Mouse (Mus musculus) c-Kit-positive CD71-positive TER-119-negative erythroid progenitor cells, embryonic 14.5 days (primary cell): ENCODE data around the gene Hivep2.

ENCODE experiments used
- DNase-seq: peaks from one replicate; pipeline ENCODE4 v3.0.0-alpha.2; 2013; ENCODE audit warnings: low read depth

Hivep2 gene

DNA sequence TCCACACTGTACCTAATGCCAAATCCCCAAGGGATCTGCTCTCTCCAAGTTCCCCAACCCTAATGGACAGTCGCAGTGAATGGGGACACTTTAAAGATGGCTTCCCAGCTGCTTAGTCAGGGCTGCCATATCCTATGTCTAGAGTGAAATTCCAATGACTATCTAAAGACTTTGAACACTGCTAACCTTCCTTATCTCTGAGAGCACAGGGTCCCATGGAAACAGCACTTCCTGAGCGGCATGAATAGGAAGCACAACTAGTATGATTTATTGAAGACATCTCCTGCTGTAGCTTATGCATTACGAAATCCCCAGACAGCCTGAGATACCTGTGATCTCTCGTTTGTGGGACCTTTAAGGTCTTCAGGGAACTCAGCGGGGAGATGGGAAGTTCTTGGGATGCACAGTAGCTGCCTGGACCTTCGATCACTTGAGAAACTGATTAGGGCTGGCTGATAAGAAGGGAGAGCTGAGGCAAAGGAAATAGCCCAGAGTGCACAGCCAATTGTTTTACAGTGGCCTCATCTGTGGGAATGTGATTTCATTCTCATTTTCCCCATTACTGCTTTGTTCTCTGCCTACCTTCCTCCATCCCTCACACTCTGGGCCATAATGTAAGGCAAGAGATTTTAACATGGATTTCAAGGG is 202.4 kb downstream of the Hivep2 start:
- no peak for DNase-seq

DNA sequence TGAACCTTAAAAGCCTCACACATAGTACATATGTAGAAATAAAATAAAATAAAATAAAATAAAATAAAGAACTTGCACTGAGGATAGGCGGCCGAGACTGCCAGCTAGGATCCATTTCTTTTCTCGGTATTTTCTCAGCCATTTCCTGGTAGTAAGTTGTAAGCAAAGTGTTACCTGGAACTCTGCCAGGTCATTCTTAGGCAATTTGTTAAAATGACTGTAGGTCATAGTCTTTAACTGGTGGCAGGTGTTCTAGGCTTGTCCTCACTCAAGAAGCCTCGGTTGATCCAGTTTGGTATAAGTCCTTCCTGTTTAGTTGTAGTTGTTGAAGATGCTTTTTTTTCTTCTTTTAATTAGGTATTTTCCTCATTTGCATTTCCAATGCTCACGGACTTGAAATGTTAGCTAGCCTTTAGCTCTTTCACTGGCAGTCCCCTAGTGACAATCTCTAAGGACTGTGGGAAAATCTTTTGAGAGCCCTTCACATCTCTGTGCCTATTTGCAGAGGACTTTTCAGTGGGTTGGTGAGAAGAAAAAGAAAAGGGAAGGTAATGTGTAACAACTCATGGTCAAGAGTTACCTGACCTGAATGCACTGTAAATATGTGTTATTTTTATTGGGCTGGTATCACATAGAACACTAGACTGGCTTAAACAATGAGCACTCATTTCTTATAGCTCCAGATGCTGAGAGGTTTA is 203.1 kb downstream of the Hivep2 start:
- no peak for DNase-seq

DNA sequence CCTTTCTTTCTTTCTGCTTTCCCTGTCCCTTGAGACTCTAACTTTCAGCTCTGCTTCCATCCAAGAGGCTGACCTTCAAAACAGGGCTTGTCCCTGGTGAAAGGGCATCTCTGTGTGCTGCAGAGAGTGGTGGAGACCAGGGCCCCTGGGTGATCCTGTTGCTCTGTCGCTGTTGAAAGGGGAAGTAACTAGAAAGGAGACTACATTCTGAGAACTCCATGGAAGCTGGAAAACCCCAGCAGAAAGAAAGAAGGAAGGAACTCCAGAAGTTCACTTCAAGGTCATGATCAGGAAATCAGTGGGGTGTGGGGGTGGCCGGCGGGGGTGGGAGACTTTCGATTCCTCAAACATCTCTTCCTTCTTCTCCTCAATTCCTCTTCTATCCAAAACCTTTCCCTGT is 208.2 kb downstream of the Hivep2 start:
- DNase-seq, result no peak

DNA sequence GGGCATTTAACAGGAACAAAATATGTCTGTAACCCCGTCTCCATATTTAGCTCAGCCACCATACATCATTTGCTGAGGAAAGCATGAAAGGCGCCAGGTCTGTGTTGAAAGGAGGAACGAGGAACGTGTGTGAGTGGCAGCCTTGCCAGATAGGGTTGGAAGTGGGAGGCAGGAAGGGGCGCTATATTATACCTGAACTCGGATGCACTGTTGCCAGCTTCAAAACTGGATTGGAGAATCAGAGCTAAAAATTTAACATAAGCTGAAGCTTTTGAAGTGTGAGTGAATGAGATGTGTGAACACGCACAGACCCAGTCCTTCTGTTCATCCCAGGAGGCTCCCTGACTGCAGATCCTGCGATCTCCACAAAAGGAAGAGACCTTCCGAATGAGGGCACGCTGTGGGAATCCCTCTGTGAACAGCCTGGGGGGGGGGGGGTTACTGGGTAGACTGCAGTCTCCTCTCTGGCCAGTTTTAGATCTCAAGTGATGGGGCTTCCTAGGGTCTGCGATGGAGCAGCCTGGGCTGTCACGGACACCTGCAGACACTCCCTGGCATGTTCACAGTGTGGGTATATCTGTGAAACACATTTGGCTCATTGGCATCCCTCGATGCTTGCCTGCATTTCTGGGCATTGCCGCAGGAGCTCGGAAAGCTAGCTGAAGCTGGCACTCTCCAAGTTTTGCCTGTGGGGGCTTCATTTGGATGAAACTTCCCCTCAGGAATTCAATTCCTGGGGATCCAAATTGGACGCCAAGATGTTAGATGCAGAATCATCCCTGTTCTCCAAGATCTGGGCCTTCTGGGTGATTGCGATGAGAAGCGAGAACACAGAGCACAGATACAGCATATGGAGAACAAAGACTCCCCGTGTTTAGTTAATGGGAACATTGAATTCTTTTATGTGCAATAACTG is 213.8 kb downstream of the Hivep2 start:
- DNase-seq, result no peak

DNA sequence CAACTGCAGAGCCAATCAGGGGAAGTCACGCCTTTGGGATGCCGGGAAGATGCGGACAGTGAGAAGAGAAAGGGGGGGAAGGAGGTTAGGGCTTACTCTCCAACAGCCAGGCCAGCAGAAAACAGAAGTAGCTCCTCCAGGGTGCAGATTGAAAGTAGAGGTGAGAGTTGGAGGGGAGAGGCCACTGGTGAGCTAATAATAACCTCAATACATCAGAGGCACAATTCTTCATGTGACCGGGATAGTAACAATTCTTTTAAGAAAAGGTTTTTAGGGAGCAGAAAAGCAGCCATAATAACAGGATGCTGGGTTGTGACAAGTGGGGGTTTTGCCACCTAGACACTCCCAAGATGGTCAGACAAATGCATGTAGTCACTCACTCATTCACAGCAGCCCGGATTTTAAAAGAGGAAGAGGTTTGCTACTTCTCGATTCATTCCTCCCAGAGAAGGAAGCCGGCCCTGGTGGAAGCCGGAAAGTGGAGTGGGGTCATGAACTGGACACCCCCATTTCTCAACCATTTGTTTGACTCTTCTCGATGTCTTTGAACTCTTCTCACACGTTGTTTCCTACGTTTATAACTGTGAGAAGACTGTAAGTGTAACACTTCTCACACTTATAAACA is 220.6 kb downstream of the Hivep2 start:
- DNase-seq, result no peak

DNA sequence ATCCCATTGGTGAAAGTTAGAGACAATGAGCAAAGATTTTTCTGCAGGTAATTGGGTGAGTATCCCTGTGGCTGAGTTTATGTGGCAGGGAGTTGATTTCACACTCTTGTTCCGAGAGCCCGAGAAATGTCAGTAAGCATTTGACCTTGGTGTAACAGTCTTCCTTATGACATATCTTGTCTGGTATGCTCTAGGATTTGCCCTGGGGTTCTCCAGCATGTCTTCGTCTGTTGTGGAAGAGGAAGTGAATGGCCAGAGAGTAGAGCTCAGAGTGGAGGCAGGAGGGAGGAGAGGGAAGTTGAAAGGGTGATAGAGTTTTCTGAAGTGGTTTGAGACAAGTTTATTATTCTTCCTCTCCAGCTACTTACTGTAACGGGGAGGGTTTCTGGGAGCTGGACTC is 223.2 kb downstream of the Hivep2 start:
- no peak for DNase-seq

DNA sequence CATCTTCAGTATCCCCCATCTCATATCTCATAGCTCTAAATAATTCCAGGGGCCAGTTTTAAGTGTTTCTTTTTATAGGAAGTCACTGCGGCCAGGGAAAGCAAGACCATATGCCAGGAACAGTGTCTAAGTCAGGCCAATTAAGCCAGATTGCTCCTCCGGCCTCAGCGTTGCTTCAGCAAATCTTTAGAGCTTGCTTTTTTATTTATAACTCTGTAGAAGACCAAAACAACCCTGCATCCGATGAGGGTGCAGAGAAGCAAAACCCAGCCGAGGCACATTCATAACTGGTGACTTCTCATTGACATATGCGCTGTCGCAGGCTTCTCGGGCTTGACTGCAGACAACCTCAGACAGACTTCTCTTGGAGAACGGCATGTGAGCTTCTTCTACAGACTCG is 225.3 kb downstream of the Hivep2 start:
- DNase-seq, result no peak

DNA sequence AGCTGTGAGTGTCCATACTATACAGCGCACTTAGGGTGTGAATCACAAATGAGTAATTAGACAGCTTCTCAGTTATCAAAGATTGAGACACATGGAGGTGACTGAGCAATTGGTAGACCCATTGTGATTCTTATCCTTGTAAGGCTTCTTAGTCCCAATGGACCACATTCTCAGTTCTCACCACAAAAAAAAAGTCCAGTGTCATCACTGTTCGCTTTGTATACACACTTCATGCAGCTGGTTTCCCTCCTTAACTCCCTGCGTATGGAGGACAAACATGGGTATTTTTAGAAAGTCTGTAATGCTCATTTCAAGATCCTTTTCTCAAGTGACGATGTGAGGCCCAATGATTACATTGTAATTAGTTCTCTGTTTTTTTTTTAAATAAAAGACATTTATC is 226.3 kb downstream of the Hivep2 start:
- no peak for DNase-seq

DNA sequence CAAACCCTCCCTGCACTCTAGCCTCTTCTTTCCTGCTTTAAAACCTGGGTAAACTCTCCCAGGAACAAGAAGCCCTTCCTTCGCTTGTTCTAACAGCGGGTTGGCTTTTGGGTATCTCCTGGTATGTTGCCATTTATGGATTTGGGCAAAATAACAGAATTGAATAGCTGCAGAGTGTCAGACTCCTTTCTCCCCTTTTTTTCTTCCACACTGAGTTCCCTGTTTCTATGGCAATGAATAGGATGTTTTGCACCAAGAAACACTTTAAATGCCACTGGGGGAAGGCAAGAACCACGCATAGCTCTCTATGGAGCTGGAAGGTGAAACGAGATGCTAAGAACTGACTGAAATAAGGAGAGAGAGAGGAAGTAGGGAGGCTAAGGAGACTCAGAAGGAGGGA is 227.8 kb downstream of the Hivep2 start:
- DNase-seq, result no peak

DNA sequence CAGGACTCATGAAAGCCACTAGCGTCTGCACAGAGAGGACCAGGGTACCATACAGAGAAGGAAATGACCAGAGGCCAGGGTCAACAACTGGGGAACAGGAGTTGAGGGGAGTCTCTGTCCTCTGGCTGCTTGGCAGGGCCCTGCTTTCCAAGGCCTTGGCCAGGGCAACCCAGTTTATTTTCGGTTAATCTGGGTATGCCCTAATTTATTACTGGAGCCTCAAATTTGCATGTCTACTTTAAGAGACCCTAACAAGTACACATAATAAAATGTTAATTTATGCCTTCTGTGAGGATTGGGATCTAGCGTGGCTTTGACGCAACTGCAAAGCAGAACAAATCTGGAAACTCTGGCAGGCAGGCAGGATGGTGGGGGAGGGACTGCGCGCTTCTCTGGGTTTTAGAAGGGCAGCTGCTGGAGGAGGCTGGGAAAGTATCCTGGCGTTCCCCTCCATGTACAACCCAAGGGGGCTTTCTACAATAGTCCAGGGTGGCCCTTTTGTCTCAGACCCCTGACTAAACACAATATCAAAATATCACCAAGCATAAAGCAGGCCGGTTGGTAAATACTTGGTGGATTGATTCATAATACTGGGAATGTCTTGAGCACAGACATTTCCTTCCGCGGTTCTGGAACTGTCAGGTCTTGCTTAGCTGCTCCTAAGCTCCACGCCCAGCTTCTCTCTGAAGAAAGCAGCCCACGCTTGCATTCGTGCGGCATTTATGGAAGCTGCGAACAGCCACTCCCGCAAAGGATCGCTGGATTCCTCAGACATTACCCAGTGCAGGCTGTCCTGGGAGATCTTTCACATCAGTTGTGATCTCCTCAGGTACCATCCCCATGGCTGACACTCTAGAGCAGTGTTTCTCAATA is 230.1 kb downstream of the Hivep2 start:
- DNase-seq, result no peak

DNA sequence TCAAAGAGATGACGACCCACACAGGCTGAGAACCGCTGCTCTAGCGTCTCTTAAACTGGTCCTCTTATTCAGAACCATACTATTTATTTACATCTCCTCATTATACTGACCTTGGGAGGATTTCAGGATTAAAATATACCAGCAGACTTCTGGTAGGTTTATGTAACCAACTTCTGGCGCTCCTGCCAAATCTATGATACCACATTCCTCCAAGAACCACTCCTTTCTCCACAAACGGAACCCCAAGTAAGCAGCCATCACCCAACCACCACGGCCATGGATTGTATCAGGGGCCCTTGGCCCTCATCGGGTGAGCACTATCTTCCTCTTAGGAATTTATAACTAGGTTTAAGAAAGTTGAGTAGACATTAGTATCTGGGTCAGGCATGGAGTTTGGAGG is 230.9 kb downstream of the Hivep2 start:
- no peak for DNase-seq

DNA sequence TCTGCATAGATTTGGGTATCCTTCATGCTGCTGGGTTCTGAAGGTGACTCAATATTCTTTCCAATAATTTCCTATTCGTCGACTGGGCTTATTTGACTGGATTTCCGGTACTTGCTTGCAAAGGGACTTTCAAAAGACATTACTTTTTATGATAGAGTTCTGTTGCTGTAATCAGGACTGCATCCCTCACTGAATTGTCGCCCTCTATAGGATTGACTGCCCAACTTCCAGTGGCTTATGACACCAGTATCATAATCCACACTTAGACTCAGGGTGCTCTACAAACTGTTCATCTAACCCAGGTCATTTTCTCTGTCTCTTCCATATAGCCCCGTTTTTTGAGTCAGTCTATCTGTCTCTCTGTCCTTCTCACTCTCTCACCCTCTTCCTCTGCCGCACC is 231.4 kb downstream of the Hivep2 start:
- DNase-seq, result no peak

DNA sequence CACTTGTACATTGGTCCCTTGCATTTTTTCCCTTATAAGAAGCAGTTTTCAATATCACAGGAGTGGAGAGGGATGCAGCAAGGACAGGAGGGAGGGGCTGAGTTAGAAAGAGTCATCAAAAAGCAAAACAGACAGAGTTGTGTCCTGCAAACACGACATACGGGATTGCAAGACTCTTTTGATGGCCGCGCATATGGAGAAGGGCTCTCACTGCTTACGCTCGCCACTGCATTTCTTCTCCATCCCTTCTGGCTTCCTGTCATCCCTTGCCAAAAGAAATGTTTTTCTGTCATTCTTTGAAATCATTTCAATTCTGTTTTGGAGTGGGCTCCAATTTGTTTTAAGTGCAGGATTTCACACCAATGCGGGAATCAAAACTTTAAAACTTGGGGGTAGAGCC is 233.5 kb downstream of the Hivep2 start:
- DNase-seq, result no peak

DNA sequence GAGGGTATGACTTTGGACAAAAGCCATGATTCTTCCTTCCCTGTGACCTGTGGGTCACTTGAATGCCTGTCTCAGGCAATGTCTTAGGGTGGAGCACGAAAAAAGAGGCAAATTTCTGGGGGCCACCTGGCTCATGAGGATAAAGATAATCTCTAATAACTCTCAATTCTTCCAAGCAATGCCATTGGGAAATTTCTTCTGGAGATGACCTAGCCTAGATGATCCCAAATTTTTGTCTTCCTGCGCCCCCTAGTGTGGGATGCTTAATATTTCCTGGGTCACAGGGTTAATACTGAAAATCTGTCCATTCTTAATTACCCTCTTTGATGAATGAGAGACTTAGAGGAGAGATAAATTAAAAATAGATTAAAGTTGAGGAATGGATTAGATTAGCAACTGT is 234.4 kb downstream of the Hivep2 start:
- peak; percentile 5 for DNase-seq
